Mouse (Mus musculus) Patski (cell line): ENCODE measurements at regions not wholly inside any gene's neighbourhood (a gene's known extent, or its start where the extent isn't known, plus 50 kb on each side); places are given as distances from the start of the nearest gene placed in this dataset.

Experiments
- ATAC-seq: fragments of 100-300 bp; one replicate; pipeline ENCODE4 v1.8.0; 2021
- CTCF ChIA-PET: fragments of 350-600 bp; sonication (Branson Sonifier 250); formaldehyde crosslinking; loops from one replicate; lab custom pipeline; 2022; ENCODE audit warnings: inconsistent platforms; lab: Charles Lee
- POLR2A ChIA-PET: fragments of 350-600 bp; sonication (Branson Sonifier 250); formaldehyde crosslinking; loops from one replicate; lab custom pipeline; 2022; ENCODE audit warnings: antibody characterized with exemption, inconsistent platforms; lab: Charles Lee
- DNase-seq: peaks from one replicate; pipeline ENCODE4 v3.0.0-alpha.2; 2011; ENCODE audit warnings: low read depth, low spot score
- H3K27me3 ChIP-seq: fragments of 371-371 bp; one replicate; pipeline ENCODE4 v1.5.1; 2021
- CTCF ChIP-seq: fragments of 100-300 bp; IDR thresholded peaks from one replicate; pipeline ENCODE4 v1.5.1; 2021
- in situ Hi-C: fragments of 300-500 bp; cut with MboI; formaldehyde crosslinking; loops from 3 replicates; pipeline ENCODE4 v1.11.1; 2018; ENCODE audit warnings: low pct_unique_long_range_greater_than_20kb, mixed read lengths

DNA sequence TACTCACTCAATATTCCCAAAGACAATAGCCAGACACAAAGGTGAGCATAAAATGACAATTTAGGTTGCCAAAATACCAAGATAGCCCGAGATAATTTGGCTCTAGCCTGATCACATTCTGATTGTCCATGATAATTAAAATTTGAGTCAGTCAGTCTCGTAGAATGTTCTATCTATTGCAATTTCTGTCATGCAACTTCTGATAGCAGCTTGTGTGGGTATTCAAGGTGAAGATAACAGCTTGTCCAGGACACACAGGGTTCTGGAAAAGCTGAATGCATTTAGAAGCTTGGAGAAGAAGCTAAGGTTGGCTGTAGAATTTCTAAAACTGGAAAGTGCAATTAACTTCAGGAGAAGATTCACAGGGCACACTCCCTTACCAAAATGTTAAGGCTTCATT lies 1263.8 kb downstream of the Cntnap5b start:
- ATAC-seq (no peak), DNase-seq (no peak)
- CTCF ChIA-PET, result interaction anchor here (1.4 kb wide), 1 partner anchor 31 kb away, joined by 3 read pairs; no protein-coding TSS in a partner anchor
- POLR2A ChIA-PET, result no interaction called here
- in situ Hi-C loops, result no loop called here
- no peak for TF ChIP-seq CTCF
- no peaks in the 10 kb centered on the region for H3K27me3 ChIP-seq

DNA sequence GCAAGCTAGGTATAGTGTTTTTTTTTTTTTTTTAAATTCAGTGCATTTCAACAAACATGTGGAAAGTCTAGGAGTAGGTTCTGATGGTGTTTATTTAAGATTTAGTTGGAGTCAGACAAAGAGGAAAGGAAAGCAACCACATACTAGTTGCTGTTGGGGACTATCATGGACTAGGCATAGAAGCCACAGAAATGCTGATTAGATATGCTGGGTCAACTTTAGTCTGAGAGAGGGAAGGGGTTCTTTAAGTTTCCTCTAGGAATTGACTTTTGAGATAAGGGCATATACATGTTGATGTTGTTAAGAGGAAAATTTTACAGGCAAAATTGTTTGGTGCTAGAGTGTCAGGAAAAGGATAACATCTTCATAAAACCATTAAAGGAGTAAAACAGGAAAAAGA lies 1265.3 kb downstream of the Cntnap5b start:
- no peaks in the 10 kb centered on the region for H3K27me3 ChIP-seq
- ATAC-seq (no peak), DNase-seq (no peak)
- CTCF ChIA-PET, result no interaction called here
- TF ChIP-seq CTCF, result no peak
- in situ Hi-C loops, result no loop called here
- POLR2A ChIA-PET, result no interaction called here
